Mouse (Mus musculus): Measurements from ENCODE around the gene Ppp6r1. TPM values are rescaled to one million over a fixed set of nuclear protein-coding genes. Genes with fewer than 3 reads are reported as not detected.

Gene Ppp6r1
- total and polyA plus RNA-seq, 3 experiments, result 89.5 to 167 TPM; not detected in 1

GRCm38 (mm10) chr7:4674114-4674731, 15.4 kb upstream of the Ppp6r1 start:
- Histone ChIP-seq H3K4me1 (ENCODE audit: control insufficient read depth in 1 of 2, insufficient read depth in 2 of 2, low read length in 2 of 2) (peaks cover 12 to 16% of the 10 kb centered on the region in 2 experiments), H3K9ac (ENCODE audit: control insufficient read depth, low read depth, low read length, poor library complexity, severe bottlenecking) (no peak overlapping the region), H3K27ac (ENCODE audit: control insufficient read depth, low read depth, low read length) (no peak overlapping the region), H3K27me3 (ENCODE audit: control insufficient read depth in 1 of 2, insufficient read depth in 2 of 2, low read length in 2 of 2) (no peaks in the 10 kb centered on the region), H3K4me3 (ENCODE audit: control insufficient read depth in 1 of 2, insufficient read depth in 1 of 2, low read depth in 2 of 2, low read length in 2 of 2) (no peak overlapping the region), H3K9me3 (replicated peaks; ENCODE audit: insufficient read depth, low read length) (no peaks in the 10 kb centered on the region), H3K36me3 (ENCODE audit: control insufficient read depth in 1 of 2, insufficient read depth in 2 of 2, low read length in 2 of 2) (peaks cover 7 to 15% of the 10 kb centered on the region in 2 experiments), H3K79me2 (ENCODE audit: control insufficient read depth, insufficient read depth, low read length, poor library complexity) (no peaks in the 10 kb centered on the region)
- DNase-seq (ENCODE audit: low read depth, low spot score), result no peak
- TF ChIP-seq ZC3H11A (IDR thresholded peaks at IDR 0.05; ENCODE audit: low read depth, low read length), result no peak
- TF ChIP-seq GATA1 (IDR thresholded peaks at IDR 0.05; ENCODE audit: low read depth, low read length), result no peak
- no peak for TF ChIP-seq ELF1 (IDR thresholded peaks at IDR 0.05; ENCODE audit: low read depth, low read length)
- no peak for TF ChIP-seq TAL1 (IDR thresholded peaks at IDR 0.05; ENCODE audit: low read length)
- TF ChIP-seq POLR2AphosphoS2 (IDR thresholded peaks at IDR 0.05; ENCODE audit: low read length), result no peak
- TF ChIP-seq ZKSCAN1 (IDR thresholded peaks at IDR 0.05; ENCODE audit: low read depth, low read length), result no peak
- TF ChIP-seq TBP (IDR thresholded peaks at IDR 0.05; ENCODE audit: low read depth, low read length), result no peak
- TF ChIP-seq E2F4 (IDR thresholded peaks at IDR 0.05; ENCODE audit: borderline replicate concordance, low read depth, low read length), result no peak

- H3K4me1 ChIP-seq (ENCODE audit: control insufficient read depth in 1 of 2, insufficient read depth in 2 of 2, low read length in 2 of 2), result peaks cover 12 to 16% of the 10 kb centered on the region in 2 experiments
- no peaks in the 10 kb centered on the region for H3K27me3 ChIP-seq (ENCODE audit: control insufficient read depth in 1 of 2, insufficient read depth in 2 of 2, low read length in 2 of 2)
- H3K79me2 ChIP-seq (ENCODE audit: control insufficient read depth, insufficient read depth, low read length, poor library complexity), result no peaks in the 10 kb centered on the region
- H3K4me3 ChIP-seq (ENCODE audit: control insufficient read depth in 1 of 2, insufficient read depth in 1 of 2, low read depth in 2 of 2, low read length in 2 of 2), result no peak overlapping the region
- no peak overlapping the region for H3K27ac ChIP-seq (ENCODE audit: control insufficient read depth, low read depth, low read length)
- TF ChIP-seq TCF12 (IDR thresholded peaks at IDR 0.05; ENCODE audit: low read depth, low read length) (no peak), GATA1 (IDR thresholded peaks at IDR 0.05; ENCODE audit: low read depth, low read length) (no peak), MEF2A (IDR thresholded peaks at IDR 0.05; ENCODE audit: extremely low read depth, insufficient replicate concordance, low read depth, low read length, poor library complexity, severe bottlenecking) (no peak)
- H3K9me3 ChIP-seq (replicated peaks; ENCODE audit: insufficient read depth, low read length), result no peaks in the 10 kb centered on the region
- H3K36me3 ChIP-seq (ENCODE audit: control insufficient read depth in 1 of 2, insufficient read depth in 2 of 2, low read length in 2 of 2), result peaks cover 8 to 15% of the 10 kb centered on the region in 2 experiments
- H3K9ac ChIP-seq (ENCODE audit: control insufficient read depth, low read depth, low read length, poor library complexity, severe bottlenecking), result no peak overlapping the region
- DNase-seq (ENCODE audit: low read depth, low spot score), result no peak
Measured at GRCm38 (mm10) chr7:4671956-4672355, 13.1 kb upstream of the Ppp6r1 start.

- no peak overlapping the region for H3K4me3 ChIP-seq (ENCODE audit: control insufficient read depth in 1 of 2, insufficient read depth in 1 of 2, low read depth in 2 of 2, low read length in 2 of 2)
- H3K9ac ChIP-seq (ENCODE audit: control insufficient read depth, low read depth, low read length, poor library complexity, severe bottlenecking), result no peak overlapping the region
- peaks cover 12 to 16% of the 10 kb centered on the region in 2 experiments for H3K4me1 ChIP-seq (ENCODE audit: control insufficient read depth in 1 of 2, insufficient read depth in 2 of 2, low read length in 2 of 2)
- peak overlapping the region; percentile 21; the same call in 1 of the 2 replicates for H3K27ac ChIP-seq (ENCODE audit: control insufficient read depth, low read depth, low read length)
- TF ChIP-seq ELF1 (IDR thresholded peaks at IDR 0.05; ENCODE audit: low read depth, low read length) (no peak), RCOR1 (IDR thresholded peaks at IDR 0.05; ENCODE audit: low read depth, low read length) (peak; percentile 42; the same call in 1 of the 2 replicates), TAL1 (IDR thresholded peaks at IDR 0.05; ENCODE audit: low read length) (peak; percentile 89), BHLHE40 (IDR thresholded peaks at IDR 0.05; ENCODE audit: borderline replicate concordance, low read depth, low read length) (no peak), TBP (IDR thresholded peaks at IDR 0.05; ENCODE audit: low read depth, low read length) (peak; percentile 67; the same call in 1 of the 2 replicates), EP300 (IDR thresholded peaks at IDR 0.05; ENCODE audit: low read depth in 1 of 2, low read length in 2 of 2) (peak; percentile 80 to 86), ETS1 (IDR thresholded peaks at IDR 0.05; ENCODE audit: low read depth, low read length) (peak; percentile 62; the same call in 1 of the 2 replicates), TCF12 (IDR thresholded peaks at IDR 0.05; ENCODE audit: low read depth, low read length) (peak; percentile 96), USF1 (IDR thresholded peaks at IDR 0.05; ENCODE audit: low read depth, low read length) (no peak), MXI1 (IDR thresholded peaks at IDR 0.05; ENCODE audit: low read depth, low read length) (peak; percentile 41; the same call in 1 of the 2 replicates), POLR2AphosphoS5 (IDR thresholded peaks at IDR 0.05; ENCODE audit: borderline replicate concordance, low read depth, low read length) (no peak), GATA1 (IDR thresholded peaks at IDR 0.05; ENCODE audit: low read depth, low read length) (peak; percentile 96), SIN3A (IDR thresholded peaks at IDR 0.05; ENCODE audit: low read length) (peak; percentile 52)
- H3K79me2 ChIP-seq (ENCODE audit: control insufficient read depth, insufficient read depth, low read length, poor library complexity), result no peaks in the 10 kb centered on the region
- peak; percentile 79 for DNase-seq (ENCODE audit: low read depth, low spot score)
- no peaks in the 10 kb centered on the region for H3K9me3 ChIP-seq (replicated peaks; ENCODE audit: insufficient read depth, low read length)
- H3K27me3 ChIP-seq (ENCODE audit: control insufficient read depth in 1 of 2, insufficient read depth in 2 of 2, low read length in 2 of 2), result no peaks in the 10 kb centered on the region
- H3K36me3 ChIP-seq (ENCODE audit: control insufficient read depth in 1 of 2, insufficient read depth in 2 of 2, low read length in 2 of 2), result peaks cover 8 to 15% of the 10 kb centered on the region in 2 experiments
Measured at GRCm38 (mm10) chr7:4670655-4671255, 11.9 kb upstream of the Ppp6r1 start.

Measured in MEL (cell line).